Mouse (Mus musculus): ENCODE results near the gene Negr1. TPM values are rescaled to one million over a fixed set of nuclear protein-coding genes. Genes with fewer than 3 reads are reported as not detected.

Negr1 gene
- polyA plus RNA-seq, 1 experiment = not detected

GRCm38 (mm10) chr3:157119916-157120315, 558.3 kb downstream of the Negr1 start:
- no peak for TF ChIP-seq GATA1 (IDR thresholded peaks at IDR 0.05; ENCODE audit: low read length)

GRCm38 (mm10) chr3:157146124-157146855, 584.7 kb downstream of the Negr1 start:
- no peak for TF ChIP-seq GATA1 (IDR thresholded peaks at IDR 0.05; ENCODE audit: low read length)

GRCm38 (mm10) chr3:157154902-157155301, 593.3 kb downstream of the Negr1 start:
- TF ChIP-seq GATA1 (IDR thresholded peaks at IDR 0.05; ENCODE audit: low read length) = no peak

GRCm38 (mm10) chr3:157155513-157155912, 593.9 kb downstream of the Negr1 start:
- no peak for TF ChIP-seq GATA1 (IDR thresholded peaks at IDR 0.05; ENCODE audit: low read length)

- TF ChIP-seq GATA1 (IDR thresholded peaks at IDR 0.05; ENCODE audit: low read length) = no peak
Measured at GRCm38 (mm10) chr3:157164840-157165595, 603.4 kb downstream of the Negr1 start.

GRCm38 (mm10) chr3:157181975-157182374, 620.4 kb downstream of the Negr1 start:
- no peak for TF ChIP-seq GATA1 (IDR thresholded peaks at IDR 0.05; ENCODE audit: low read length)

GRCm38 (mm10) chr3:157188939-157189725, 627.5 kb downstream of the Negr1 start:
- no peak for TF ChIP-seq GATA1 (IDR thresholded peaks at IDR 0.05; ENCODE audit: low read length)

GRCm38 (mm10) chr3:157189834-157190233, 628.2 kb downstream of the Negr1 start:
- TF ChIP-seq GATA1 (IDR thresholded peaks at IDR 0.05; ENCODE audit: low read length) = no peak

- no peak for TF ChIP-seq GATA1 (IDR thresholded peaks at IDR 0.05; ENCODE audit: low read length)
Measured at GRCm38 (mm10) chr3:157190551-157190950, 629.0 kb downstream of the Negr1 start.

- TF ChIP-seq GATA1 (IDR thresholded peaks at IDR 0.05; ENCODE audit: low read length) = no peak
Measured at GRCm38 (mm10) chr3:157192021-157192420, 630.4 kb downstream of the Negr1 start.

- no peak for TF ChIP-seq GATA1 (IDR thresholded peaks at IDR 0.05; ENCODE audit: low read length)
Measured at GRCm38 (mm10) chr3:157193141-157193540, 631.5 kb downstream of the Negr1 start.

GRCm38 (mm10) chr3:157198659-157199058, 637.1 kb downstream of the Negr1 start:
- TF ChIP-seq GATA1 (IDR thresholded peaks at IDR 0.05; ENCODE audit: low read length) = no peak

- no peak for TF ChIP-seq GATA1 (IDR thresholded peaks at IDR 0.05; ENCODE audit: low read length)
Measured at GRCm38 (mm10) chr3:157201726-157202125, 640.1 kb downstream of the Negr1 start.

GRCm38 (mm10) chr3:157203573-157203972, 642.0 kb downstream of the Negr1 start:
- TF ChIP-seq GATA1 (IDR thresholded peaks at IDR 0.05; ENCODE audit: low read length) = no peak

GRCm38 (mm10) chr3:157206752-157207151, 645.2 kb downstream of the Negr1 start:
- no peak for TF ChIP-seq GATA1 (IDR thresholded peaks at IDR 0.05; ENCODE audit: low read length)

- TF ChIP-seq GATA1 (IDR thresholded peaks at IDR 0.05; ENCODE audit: low read length) = no peak
Measured at GRCm38 (mm10) chr3:157208966-157209365, 647.4 kb downstream of the Negr1 start.
